11 mouse cellular contexts compared by ENCODE assay signal in genomic region chr7:75587727-75588126, GRCm38 (mm10).
DNase-seq lines count a peak whose midpoint lies in the region; ATAC-seq and TF ChIP-seq lines count a peak whose summit lies in the region.
"Had no signal": no experiment of that assay in that cellular context is flagged by ENCODE, and none has a peak within 500 bp of the region (broad histone marks: within the 10 kb centered on the region; RNA-seq: fewer than 3 reads in every experiment).

No protein-coding gene starts in this region.

- WGBS in liver, postnatal 0 days (ENCODE audit: insufficient replicate concordance) = 45% methylated on average over 5 of the region's 5 CpGs
- 92% methylated on average over 5 of the region's 5 CpGs for WGBS in kidney, embryonic 14.5 days

- H3K4me3 ChIP-seq in testis, adult 2 months (ENCODE audit: control insufficient read depth, low read depth, low read length) = peak overlapping the region; percentile 59
- peak overlapping the region; percentile 47 for H3K4me3 ChIP-seq in liver, postnatal 0 days (ENCODE audit: low read depth, low read length)
- H3K4me3 ChIP-seq in kidney, embryonic 14.5 days (ENCODE audit: low read length) = no peak overlapping the region
- H3K4me3 ChIP-seq: embryonic facial prominence, embryonic 12.5 days; limb, embryonic 15.5 days had no signal

- no peaks in the 10 kb centered on the region for H3K27me3 ChIP-seq in testis, adult 2 months (ENCODE audit: control insufficient read depth, insufficient read depth, low read length)
- no peaks in the 10 kb centered on the region for H3K27me3 ChIP-seq in liver, postnatal 0 days (ENCODE audit: insufficient read depth, low read length)
- H3K27me3 ChIP-seq in kidney, embryonic 14.5 days (ENCODE audit: control insufficient read depth, insufficient read depth, low read length) = no peaks in the 10 kb centered on the region
- H3K27me3 ChIP-seq: embryonic facial prominence, embryonic 12.5 days; limb, embryonic 15.5 days had no signal

- peak; percentile 50 for DNase-seq in adrenal gland, adult 2 months
- DNase-seq in adrenal gland, postnatal 14 days = no peak
- DNase-seq in testis, postnatal 10 days (ENCODE audit: low spot score) = no peak
- peak; percentile 70 for DNase-seq in liver, postnatal 0 days
- DNase-seq in thymus, postnatal 4 days = peak; percentile 49
- no peak for DNase-seq in cerebellum, postnatal 14 days
- DNase-seq: kidney, postnatal 25 days had no signal

- no peaks in the 10 kb centered on the region for H3K9me3 ChIP-seq in liver, postnatal 0 days (ENCODE audit: low read length)
- no peaks in the 10 kb centered on the region for H3K9me3 ChIP-seq in kidney, embryonic 14.5 days (ENCODE audit: control insufficient read depth, low read length)
- H3K9me3 ChIP-seq: embryonic facial prominence, embryonic 12.5 days; limb, embryonic 15.5 days had no signal

- no peak overlapping the region for H3K27ac ChIP-seq in testis, adult 2 months (ENCODE audit: control insufficient read depth, insufficient read depth, low read depth, low read length)
- H3K27ac ChIP-seq in liver, postnatal 0 days (ENCODE audit: low read depth) = peak overlapping the region; percentile 87
- no peak overlapping the region for H3K27ac ChIP-seq in kidney, embryonic 14.5 days (ENCODE audit: low read depth, low read length)
- H3K27ac ChIP-seq: embryonic facial prominence, embryonic 12.5 days; limb, embryonic 15.5 days had no signal

- no peak for TF ChIP-seq EP300 in liver, postnatal 0 days (IDR thresholded peaks at IDR 0.05; ENCODE audit: low read depth)

- peak; percentile 70 for ATAC-seq in liver, postnatal 0 days
- ATAC-seq in kidney, embryonic 14.5 days (ENCODE audit: low FRiP score, low TSS enrichment) = no peak

- TF ChIP-seq POLR2A in testis, adult 2 months (IDR thresholded peaks at IDR 0.05; ENCODE audit: control insufficient read depth, low read depth, low read length) = no peak

- H3K36me3 ChIP-seq in testis, adult 2 months (ENCODE audit: control insufficient read depth, insufficient read depth, low read length) = no peaks in the 10 kb centered on the region
- peaks cover 3% of the 10 kb centered on the region; the same call in 1 of the 2 replicates for H3K36me3 ChIP-seq in liver, postnatal 0 days (replicated peaks; ENCODE audit: insufficient read depth, low read length)
- H3K36me3 ChIP-seq in kidney, embryonic 14.5 days (ENCODE audit: control insufficient read depth, insufficient read depth, low read length) = peaks cover 18% of the 10 kb centered on the region; the same call in 1 of the 2 replicates

- peak overlapping the region; percentile 32 for H3K9ac ChIP-seq in liver, postnatal 0 days (replicated peaks)
- no peak overlapping the region for H3K9ac ChIP-seq in kidney, embryonic 14.5 days (ENCODE audit: low read depth, low read length)
- H3K9ac ChIP-seq: embryonic facial prominence, embryonic 12.5 days; limb, embryonic 15.5 days had no signal

- TF ChIP-seq CTCF in testis, adult 2 months (IDR thresholded peaks at IDR 0.05; ENCODE audit: control insufficient read depth, insufficient read depth, insufficient replicate concordance, low read depth, low read length) = no peak
- no peak for TF ChIP-seq CTCF in liver, postnatal 0 days (IDR thresholded peaks at IDR 0.05; ENCODE audit: low read depth)

- peak overlapping the region; percentile 67 for H3K4me2 ChIP-seq in liver, postnatal 0 days (ENCODE audit: low read depth, low read length)
- H3K4me2 ChIP-seq in kidney, embryonic 14.5 days (replicated peaks; ENCODE audit: low read depth, low read length) = no peak overlapping the region
- H3K4me2 ChIP-seq: embryonic facial prominence, embryonic 12.5 days; limb, embryonic 15.5 days had no signal

- no peaks in the 10 kb centered on the region for H3K4me1 ChIP-seq in testis, adult 2 months (ENCODE audit: control insufficient read depth, insufficient read depth, low read length)
- H3K4me1 ChIP-seq in liver, postnatal 0 days (ENCODE audit: insufficient read depth) = peaks cover 32% of the 10 kb centered on the region
- 0 out of 2 replicates have a peak, but pooled peaks cover 5% of the 10 kb centered on the region for H3K4me1 ChIP-seq in kidney, embryonic 14.5 days (ENCODE audit: control insufficient read depth, insufficient read depth, low read length)

Comparison
In these comparisons a context has a peak if more than half of its experiments do, and no peak if none do; other contexts are left out.
1. DNase-seq: peak in adrenal gland, adult 2 months (single experiment), liver, postnatal 0 days (single experiment) and thymus, postnatal 4 days (single experiment); none in adrenal gland, postnatal 14 days (single experiment), testis, postnatal 10 days (single experiment) and cerebellum, postnatal 14 days (0 of 2).